Mouse (Mus musculus) kidney, embryonic 16.5 days (tissue): Measurements from ENCODE around the gene Olfr1426. TPM values are rescaled to one million over a fixed set of nuclear protein-coding genes. Genes with fewer than 3 reads are reported as not detected.
"Not testable (repeated sequence)": the region's sequence is repeated elsewhere in the genome, so short reads cannot be mapped to it uniquely, and the experiment has no call there.

Source experiments
- ATAC-seq: fragments of 200-750 bp; cut with Nextera tagmentation; 2 replicates; pipeline ENCODE4 v1.8.0; 2017; ENCODE audit warnings: moderate TSS enrichment; ENCODE audit not compliant: low FRiP score, low TSS enrichment
- H3K27ac ChIP-seq: fragments of 300-500 bp; sonication (generic); 2 replicates; pipeline ENCODE4 v1.5.1; 2014; ENCODE audit warnings: low read length
- H3K27me3 ChIP-seq: fragments of 300-500 bp; sonication (generic); 2 replicates; pipeline ENCODE4 v1.6.1; 2014; ENCODE audit warnings: low read length, control low read depth, mixed read lengths; ENCODE audit not compliant: insufficient read depth
- H3K36me3 ChIP-seq: fragments of 300-500 bp; sonication (generic); 2 replicates; pipeline ENCODE4 v1.6.1; 2014; ENCODE audit warnings: low read length, control low read depth, mixed read lengths; ENCODE audit not compliant: insufficient read depth
- H3K4me1 ChIP-seq: fragments of 300-500 bp; sonication (generic); 2 replicates; pipeline ENCODE4 v1.6.1; 2014; ENCODE audit warnings: low read length, control low read depth, mixed read lengths; ENCODE audit not compliant: insufficient read depth
- H3K4me2 ChIP-seq: fragments of 300-500 bp; sonication (generic); replicated peaks from 2 replicates; pipeline ENCODE4 v1.6.1; 2014; ENCODE audit warnings: low read depth, low read length
- H3K4me3 ChIP-seq: fragments of 300-500 bp; sonication (generic); 2 replicates; pipeline ENCODE4 v1.5.1; 2014; ENCODE audit warnings: mild to moderate bottlenecking, low read length
- H3K9ac ChIP-seq: fragments of 300-500 bp; sonication (generic); replicated peaks from 2 replicates; pipeline ENCODE4 v1.6.1; 2014; ENCODE audit warnings: low read length
- H3K9me3 ChIP-seq: fragments of 300-500 bp; sonication (generic); 2 replicates; pipeline ENCODE4 v1.6.1; 2016; ENCODE audit warnings: low read length, control low read depth
- WGBS: fragments of 180-500 bp; shearing (Covaris S2); extraction: QIAGEN DNeasy Blood & Tissue Kit; methylation state at CpG from one replicate; pipeline ENCODE4 v1.1.7; 2014; 5-methylcytosine and 5-hydroxymethylcytosine counted together
- polyA plus RNA-seq: library from polyadenylated mRNA; unstranded; fragments of >200 nt; fragmentation: Nextera tagmentation; extraction: Ambion mirVana; gene quantifications from 2 replicates; pipeline ENCODE4 v1.2.1, GENCODE M21; 2015

Olfr1426 gene
- not detected in 2 replicates for polyA plus RNA-seq

- ATAC-seq, result no peak
- Histone ChIP-seq H3K27ac (no peak within 1 kb of the TSS), H3K27me3 (no peaks in the 10 kb centered on the region), H3K4me3 (no peak within 1 kb of the TSS), H3K36me3 (no peaks in the 10 kb centered on the region), H3K9ac (no peak within 1 kb of the TSS), H3K9me3 (no peaks in the 10 kb centered on the region), H3K4me1 (no peaks in the 10 kb centered on the region), H3K4me2 (no peak within 1 kb of the TSS)
- WGBS, result 78% methylated on average over 1 of the region's 1 CpGs
Observed at GRCm38 (mm10) chr19:12091913-12092312, at the start of gene Olfr1426. Olfr1426 (minus strand) TSS chr19:12092013.

- Histone ChIP-seq H3K36me3 (no peaks in the 10 kb centered on the region), H3K9me3 (no peaks in the 10 kb centered on the region), H3K9ac (no peak overlapping the region), H3K4me2 (no peak overlapping the region), H3K27ac (no peak overlapping the region), H3K4me1 (no peaks in the 10 kb centered on the region), H3K27me3 (no peaks in the 10 kb centered on the region), H3K4me3 (no peak overlapping the region)
- ATAC-seq, result no peak
- 30% methylated on average over 2 of the region's 2 CpGs for WGBS
Observed at GRCm38 (mm10) chr19:12134289-12134688, 42.5 kb upstream of the Olfr1426 start.

- Histone ChIP-seq H3K4me3 (no peak within 1 kb of the TSS), H3K27me3 (no peaks in the 10 kb centered on the region), H3K9me3 (no peaks in the 10 kb centered on the region), H3K9ac (no peak within 1 kb of the TSS), H3K4me1 (no peaks in the 10 kb centered on the region), H3K36me3 (no peaks in the 10 kb centered on the region), H3K4me2 (no peak within 1 kb of the TSS), H3K27ac (no peak within 1 kb of the TSS)
- WGBS, result 78% methylated on average over 3 of the region's 3 CpGs
- ATAC-seq, result no peak
Observed at GRCm38 (mm10) chr19:12123103-12123502, 31.3 kb upstream of the Olfr1426 start, which contains the start of gene Olfr76. Olfr76 (minus strand) TSS chr19:12123203.

- Histone ChIP-seq H3K4me3 (no peak overlapping the region), H3K27me3 (no peaks in the 10 kb centered on the region), H3K4me2 (no peak overlapping the region), H3K4me1 (no peaks in the 10 kb centered on the region), H3K9me3 (no peaks in the 10 kb centered on the region), H3K9ac (no peak overlapping the region), H3K27ac (no peak overlapping the region), H3K36me3 (no peaks in the 10 kb centered on the region)
- 86% methylated on average over 3 of the region's 3 CpGs for WGBS
- no peak for ATAC-seq
Observed at GRCm38 (mm10) chr19:12116464-12116863, 24.7 kb upstream of the Olfr1426 start.

- Histone ChIP-seq H3K27me3 (no peaks in the 10 kb centered on the region), H3K27ac (no peak within 1 kb of the TSS), H3K9me3 (no peaks in the 10 kb centered on the region), H3K4me2 (no peak within 1 kb of the TSS), H3K4me1 (no peaks in the 10 kb centered on the region), H3K36me3 (no peaks in the 10 kb centered on the region), H3K9ac (no peak within 1 kb of the TSS), H3K4me3 (no peak within 1 kb of the TSS)
- WGBS, result 79% methylated on average over 1 of the region's 1 CpGs
- ATAC-seq, result no peak
Observed at GRCm38 (mm10) chr19:12115797-12116196, 24.0 kb upstream of the Olfr1426 start, which contains the start of gene Olfr1428. Olfr1428 (minus strand) TSS chr19:12115897.

GRCm38 (mm10) chr19:12113807-12114206 is 22.0 kb upstream of the Olfr1426 start:
- Histone ChIP-seq H3K9ac (no peak overlapping the region), H3K27me3 (no peaks in the 10 kb centered on the region), H3K36me3 (no peaks in the 10 kb centered on the region), H3K27ac (no peak overlapping the region), H3K4me1 (no peaks in the 10 kb centered on the region), H3K9me3 (no peaks in the 10 kb centered on the region), H3K4me3 (no peak overlapping the region), H3K4me2 (no peak overlapping the region)
- WGBS, result 62% methylated on average over 1 of the region's 1 CpGs
- no peak for ATAC-seq

GRCm38 (mm10) chr19:12104541-12104940 is 12.7 kb upstream of the Olfr1426 start:
- 58% methylated on average over 1 of the region's 1 CpGs for WGBS
- Histone ChIP-seq H3K4me1 (no peaks in the 10 kb centered on the region), H3K9ac (no peak overlapping the region), H3K36me3 (no peaks in the 10 kb centered on the region), H3K9me3 (no peaks in the 10 kb centered on the region), H3K4me3 (no peak overlapping the region), H3K27ac (no peak overlapping the region), H3K27me3 (no peaks in the 10 kb centered on the region), H3K4me2 (no peak overlapping the region)
- ATAC-seq, result no peak

GRCm38 (mm10) chr19:12103234-12103633 is 11.4 kb upstream of the Olfr1426 start, which contains the start of gene Olfr1427:
Olfr1427 (minus strand) TSS chr19:12103334.
- Histone ChIP-seq H3K4me1 (no peaks in the 10 kb centered on the region), H3K4me2 (no peak within 1 kb of the TSS), H3K27ac (no peak within 1 kb of the TSS), H3K36me3 (no peaks in the 10 kb centered on the region), H3K4me3 (no peak within 1 kb of the TSS), H3K9ac (no peak within 1 kb of the TSS), H3K27me3 (no peaks in the 10 kb centered on the region), H3K9me3 (no peaks in the 10 kb centered on the region)
- ATAC-seq, result no peak
- 94% methylated on average over 2 of the region's 2 CpGs for WGBS

GRCm38 (mm10) chr19:12077631-12078030 is 14.2 kb downstream of the Olfr1426 start, which contains the start of gene Olfr1425:
Olfr1425 (minus strand) TSS chr19:12077731.
- H3K27me3 ChIP-seq, H3K9ac ChIP-seq, ATAC-seq, H3K4me2 ChIP-seq, H3K9me3 ChIP-seq, H3K27ac ChIP-seq, H3K36me3 ChIP-seq, H3K4me1 ChIP-seq, H3K4me3 ChIP-seq: not testable (repeated sequence)
- 82% methylated on average over 4 of the region's 4 CpGs for WGBS

GRCm38 (mm10) chr19:12069546-12069945 is 22.3 kb downstream of the Olfr1426 start:
- H3K4me1 ChIP-seq, H3K9ac ChIP-seq, H3K27ac ChIP-seq, H3K9me3 ChIP-seq, H3K27me3 ChIP-seq, H3K4me2 ChIP-seq, H3K4me3 ChIP-seq, H3K36me3 ChIP-seq, ATAC-seq: not testable (repeated sequence)
- WGBS, result 89% methylated on average over 1 of the region's 1 CpGs
